Mouse (Mus musculus) C2C12 (cell line): ENCODE measurements at regions not wholly inside any gene's neighbourhood (a gene's known extent, or its start where the extent isn't known, plus 50 kb on each side); places are given as distances from the start of the nearest gene placed in this dataset.

Source experiments
- H3K27me3 ChIP-seq: one replicate; pipeline ENCODE4 v1.6.1; 2011; ENCODE audit not compliant: control insufficient read depth, insufficient read depth, insufficient read length
- H3K36me3 ChIP-seq: one replicate; pipeline ENCODE4 v1.6.1; 2011; ENCODE audit not compliant: control insufficient read depth, insufficient read depth
- H3K4me3 ChIP-seq: one replicate; pipeline ENCODE4 v1.5.1; 2011; ENCODE audit warnings: mild to moderate bottlenecking, control low read depth; ENCODE audit not compliant: poor library complexity, insufficient read depth, severe bottlenecking
- H3K79me2 ChIP-seq: one replicate; pipeline ENCODE4 v1.6.1; 2011; ENCODE audit not compliant: control insufficient read depth, insufficient read depth
- H3K79me3 ChIP-seq: one replicate; pipeline ENCODE4 v1.6.1; 2011; ENCODE audit warnings: low read depth, control low read depth
- H3ac ChIP-seq: one replicate; pipeline ENCODE3; 2011; ENCODE audit warnings: low read depth; ENCODE audit not compliant: control insufficient read depth, insufficient read length
- CEBPB ChIP-seq: IDR thresholded peaks from one replicate; pipeline ENCODE4 v1.6.1; 2011; ENCODE audit warnings: low read depth, mild to moderate bottlenecking, control low read depth, moderate library complexity
- CTCF ChIP-seq: IDR thresholded peaks from one replicate; pipeline ENCODE4 v1.5.1; 2011; ENCODE audit not compliant: control insufficient read depth, insufficient read depth, insufficient read length
- FOSL1 ChIP-seq: IDR thresholded peaks from one replicate; pipeline ENCODE4 v1.8.0; 2011; ENCODE audit warnings: mild to moderate bottlenecking, low read length; ENCODE audit not compliant: poor library complexity, insufficient read depth, severe bottlenecking
- MAX ChIP-seq: IDR thresholded peaks from one replicate; pipeline ENCODE4 v1.6.1; 2011; ENCODE audit warnings: mild to moderate bottlenecking, control low read depth
- MYOD1 ChIP-seq: IDR thresholded peaks from one replicate; pipeline ENCODE4 v1.6.1; 2011; ENCODE audit warnings: low read depth; ENCODE audit not compliant: control insufficient read depth, insufficient read length
- MYOG ChIP-seq: IDR thresholded peaks from one replicate; pipeline ENCODE4 v1.6.1; 2011; ENCODE audit not compliant: control insufficient read depth, insufficient read length; ENCODE audit errors: extremely low read depth
- USF1 ChIP-seq: IDR thresholded peaks from one replicate; pipeline ENCODE4 v1.6.1; 2011; ENCODE audit warnings: low read depth, mild to moderate bottlenecking, control low read depth, moderate library complexity

DNA sequence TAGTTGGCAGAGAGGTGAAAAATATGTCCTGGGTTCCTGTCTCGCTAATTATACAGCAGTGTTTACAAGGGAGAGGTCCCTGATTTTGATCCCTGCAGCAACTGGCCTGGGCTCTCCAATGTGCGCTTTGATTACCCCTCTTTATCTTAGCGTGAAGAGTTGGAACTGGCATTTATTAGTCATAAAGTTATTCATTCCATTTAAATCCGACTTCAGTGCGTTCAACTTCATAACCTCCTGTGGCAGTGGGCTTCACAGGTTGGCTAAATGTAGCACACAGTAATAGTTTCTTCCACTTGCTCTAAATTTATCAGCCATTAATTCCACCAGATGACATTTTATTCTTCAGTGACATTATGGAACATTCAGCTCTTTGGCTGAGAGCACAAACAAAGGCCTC lies 113.0 kb upstream of the Hmgn3 start:
- Histone ChIP-seq H3ac (no peak overlapping the region), H3K4me3 (no peak overlapping the region)

DNA sequence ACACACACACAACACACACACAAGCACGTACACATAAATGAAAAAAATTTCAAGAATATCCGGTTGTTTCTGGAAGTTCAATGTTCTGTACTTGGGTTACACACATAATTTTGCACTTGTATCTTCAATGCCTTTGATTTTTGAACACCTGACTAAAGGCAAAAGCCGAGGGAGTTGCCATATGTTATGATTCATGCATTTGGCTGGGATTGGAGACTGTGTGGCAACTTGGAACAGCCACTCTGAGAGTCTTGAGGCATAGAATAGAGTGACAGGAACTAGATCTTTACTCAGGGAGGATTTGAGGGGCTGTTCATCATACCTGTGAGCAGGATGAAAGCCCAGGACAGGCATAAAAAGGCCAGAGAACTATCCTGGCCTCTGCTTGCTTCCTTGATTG lies 112.5 kb upstream of the Hmgn3 start:
- TF ChIP-seq USF1: no peak
- TF ChIP-seq FOSL1: no peak
- TF ChIP-seq MYOG: no peak
- TF ChIP-seq CTCF: no peak
- no peak for TF ChIP-seq MAX
- TF ChIP-seq MYOD1: no peak
- Histone ChIP-seq H3K79me3 (no peaks in the 10 kb centered on the region), H3K36me3 (no peaks in the 10 kb centered on the region), H3K27me3 (no peaks in the 10 kb centered on the region), H3ac (no peak overlapping the region), H3K4me3 (no peak overlapping the region), H3K79me2 (no peaks in the 10 kb centered on the region)

More for the DNA sequence above, 113.0 kb upstream of the Hmgn3 start:
- Histone ChIP-seq H3K36me3 (no peaks in the 10 kb centered on the region), H3K79me2 (no peaks in the 10 kb centered on the region), H3K79me3 (no peaks in the 10 kb centered on the region), H3K27me3 (no peaks in the 10 kb centered on the region)
- TF ChIP-seq CTCF (no peak), FOSL1 (no peak), MAX (no peak), MYOG (no peak), CEBPB (no peak), MYOD1 (no peak), USF1 (no peak)

- no peaks in the 10 kb centered on the region for H3K36me3 ChIP-seq
- TF ChIP-seq CEBPB: no peak
- no peak for TF ChIP-seq MYOD1
- TF ChIP-seq MAX: no peak
- no peak for TF ChIP-seq CTCF
- no peak for TF ChIP-seq MYOG
- no peak for TF ChIP-seq FOSL1
- no peak overlapping the region for H3K4me3 ChIP-seq
- H3K79me2 ChIP-seq: no peaks in the 10 kb centered on the region
- no peaks in the 10 kb centered on the region for H3K79me3 ChIP-seq
- H3K27me3 ChIP-seq: no peaks in the 10 kb centered on the region
- no peak overlapping the region for H3ac ChIP-seq
These were observed 112.0 kb upstream of the Hmgn3 start for GRCm38 (mm10) chr9:83258476-83258875.

GRCm38 (mm10) chr9:83254356-83254755 lies 107.9 kb upstream of the Hmgn3 start:
- no peak overlapping the region for H3ac ChIP-seq
- TF ChIP-seq MAX: no peak
- TF ChIP-seq USF1: no peak
- no peak for TF ChIP-seq MYOD1
- no peak for TF ChIP-seq CTCF
- no peak for TF ChIP-seq FOSL1
- TF ChIP-seq CEBPB: no peak
- TF ChIP-seq MYOG: no peak

GRCm38 (mm10) chr9:83253789-83254188 lies 107.3 kb upstream of the Hmgn3 start:
- no peak for TF ChIP-seq MAX
- TF ChIP-seq FOSL1: no peak
- TF ChIP-seq CTCF: no peak
- TF ChIP-seq CEBPB: no peak
- TF ChIP-seq USF1: no peak
- no peak for TF ChIP-seq MYOG
- no peak for TF ChIP-seq MYOD1
- H3K79me2 ChIP-seq: no peaks in the 10 kb centered on the region
- no peaks in the 10 kb centered on the region for H3K36me3 ChIP-seq

More at GRCm38 (mm10) chr9:83254356-83254755, 107.9 kb upstream of the Hmgn3 start:
- no peaks in the 10 kb centered on the region for H3K79me2 ChIP-seq
- no peak overlapping the region for H3K4me3 ChIP-seq
- no peaks in the 10 kb centered on the region for H3K27me3 ChIP-seq
- no peaks in the 10 kb centered on the region for H3K79me3 ChIP-seq
- H3K36me3 ChIP-seq: no peaks in the 10 kb centered on the region

DNA sequence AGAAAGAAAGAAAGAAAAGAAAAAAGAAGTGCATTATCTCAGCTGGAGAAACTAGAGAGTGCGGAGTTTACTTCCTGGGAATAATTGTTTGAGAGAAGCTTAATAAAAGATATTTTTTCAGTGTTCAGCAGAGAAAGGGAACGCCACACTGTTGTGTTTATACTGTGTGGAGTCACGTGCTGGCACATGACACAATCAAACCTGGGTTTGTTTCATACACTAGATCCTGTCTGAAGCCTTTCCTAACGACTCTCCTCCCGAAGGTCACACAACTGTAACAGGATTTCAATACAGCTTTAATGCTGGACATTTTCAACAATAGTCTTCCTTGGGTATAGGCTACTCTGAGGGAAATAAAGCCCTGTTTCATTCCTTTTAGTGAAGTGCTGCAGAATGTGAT lies 105.3 kb upstream of the Hmgn3 start:
- H3ac ChIP-seq: no peak overlapping the region
- H3K4me3 ChIP-seq: no peak overlapping the region
- H3K79me3 ChIP-seq: no peaks in the 10 kb centered on the region
- H3K27me3 ChIP-seq: no peaks in the 10 kb centered on the region
- no peaks in the 10 kb centered on the region for H3K79me2 ChIP-seq
- TF ChIP-seq MYOG (no peak), MYOD1 (no peak), CTCF (no peak), MAX (no peak), USF1 (peak; percentile 52)
- no peaks in the 10 kb centered on the region for H3K36me3 ChIP-seq

More at GRCm38 (mm10) chr9:83253789-83254188, 107.3 kb upstream of the Hmgn3 start:
- Histone ChIP-seq H3K79me3 (no peaks in the 10 kb centered on the region), H3K4me3 (no peak overlapping the region), H3K27me3 (no peaks in the 10 kb centered on the region), H3ac (no peak overlapping the region)
